Mouse (Mus musculus) cortical plate, adult 2 months (tissue): ENCODE measurements around the gene Abca8b.

Source experiments
- CTCF ChIP-seq: fragments of 200-500 bp; IDR thresholded peaks from 2 replicates; pipeline ENCODE4 v1.5.1; 2011; ENCODE audit warnings: mild to moderate bottlenecking, control low read depth, low read length; ENCODE audit not compliant: insufficient read depth; ENCODE audit errors: extremely low read depth
- POLR2A ChIP-seq: fragments of 200-500 bp; IDR thresholded peaks from 2 replicates; pipeline ENCODE4 v1.6.1; 2011; ENCODE audit warnings: mild to moderate bottlenecking, low read length, control low read depth; ENCODE audit not compliant: insufficient read depth; ENCODE audit errors: extremely low read depth

DNA sequence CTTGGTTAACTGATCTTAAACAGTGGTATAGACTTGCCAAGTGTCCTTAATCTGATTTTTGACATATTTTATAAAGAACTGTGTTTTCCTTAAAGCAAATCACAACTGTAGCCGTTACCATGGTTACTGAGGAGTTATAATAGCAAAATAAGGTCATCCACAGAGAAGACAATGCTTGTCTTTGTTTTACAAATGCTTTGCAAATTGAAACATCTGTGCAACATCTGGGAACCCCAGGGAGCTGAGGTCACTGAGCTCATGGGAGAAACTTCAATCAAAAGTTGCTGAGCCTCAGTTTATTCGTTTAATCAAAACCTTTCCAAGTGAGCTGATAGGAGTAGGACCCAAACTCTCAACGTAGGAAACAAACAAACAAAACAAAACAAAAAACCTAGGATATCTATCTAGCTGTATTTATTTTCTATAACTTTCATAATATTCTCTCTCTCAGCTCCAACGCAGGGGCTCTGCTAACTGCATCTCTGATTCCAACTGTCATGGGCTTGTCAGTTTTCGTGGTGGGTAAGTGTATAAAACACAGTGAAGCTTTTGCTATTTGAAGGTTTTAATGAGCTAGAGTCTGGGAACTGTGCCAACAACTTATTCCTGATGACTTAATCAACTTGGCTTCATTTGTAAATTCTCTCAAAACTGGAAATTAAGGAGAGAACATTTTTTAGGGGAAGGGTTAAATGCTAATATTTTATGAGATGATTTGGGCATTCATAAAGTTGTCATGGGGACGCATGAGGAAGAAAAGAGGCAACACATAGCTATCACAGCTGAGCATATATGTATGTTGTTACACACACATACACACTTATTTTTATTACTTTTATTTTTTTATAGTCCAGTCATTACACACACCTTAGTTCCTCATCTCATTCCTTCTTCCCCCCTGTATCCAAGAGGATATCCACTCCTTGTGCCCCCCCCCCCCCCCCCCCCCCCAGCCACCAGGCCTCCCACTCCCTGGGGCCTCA is 92.7 kb downstream of the Abca8b start:
- no peak for TF ChIP-seq CTCF
- no peak for TF ChIP-seq POLR2A
